Mouse (Mus musculus) thymus, postnatal 25 days (tissue): Measurements from ENCODE around the gene Isg20l2.
"Not testable (repeated sequence)": the region's sequence is repeated elsewhere in the genome, so short reads cannot be mapped to it uniquely, and the experiment has no call there.

Source experiments
- DNase-seq: peaks from one replicate; pipeline ENCODE4 v3.0.0; 2022

Gene Isg20l2

DNA sequence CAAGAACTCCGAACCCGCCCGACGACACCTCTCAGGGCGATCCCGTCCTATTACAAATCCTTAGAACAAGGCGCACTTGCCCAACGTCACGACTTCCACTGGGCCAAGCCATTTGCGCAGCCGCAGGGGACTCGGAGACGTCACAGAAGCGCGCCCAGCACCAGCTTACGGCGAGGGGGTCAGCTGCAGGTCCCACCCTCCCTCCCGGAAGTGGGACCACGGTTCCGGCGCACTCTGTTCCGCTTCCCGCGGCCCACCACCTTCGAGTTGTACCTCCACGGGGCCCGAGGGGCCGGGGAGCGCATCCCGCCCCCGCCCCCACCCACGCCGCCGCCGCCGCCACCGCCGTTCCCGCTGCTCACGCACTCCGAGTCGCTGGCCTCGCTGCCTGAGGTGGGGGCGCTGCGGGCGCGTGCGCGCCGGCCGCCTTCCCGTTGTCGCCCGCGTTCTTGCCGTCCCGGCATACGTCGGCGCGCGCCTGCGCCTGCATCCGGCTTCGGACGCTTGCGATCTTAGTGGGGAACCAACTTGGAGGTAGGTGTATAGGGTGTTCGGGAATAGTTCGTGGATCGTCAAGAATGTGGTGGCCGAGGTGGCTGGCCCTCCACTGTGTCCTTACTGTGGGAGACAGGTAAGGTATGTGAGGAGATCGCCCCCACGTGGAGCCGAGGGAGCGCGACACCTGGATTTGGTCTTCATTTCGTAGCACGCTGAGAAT lies at the start of gene Isg20l2, which contains the start of gene Rrnad1:
Gene Isg20l2 (plus strand): TSS at position 237 of the 718 bp plus-strand sequence.
Gene Rrnad1 (minus strand): TSS at position 640 of the 718 bp plus-strand sequence.
- DNase-seq: peak; percentile 96

DNA sequence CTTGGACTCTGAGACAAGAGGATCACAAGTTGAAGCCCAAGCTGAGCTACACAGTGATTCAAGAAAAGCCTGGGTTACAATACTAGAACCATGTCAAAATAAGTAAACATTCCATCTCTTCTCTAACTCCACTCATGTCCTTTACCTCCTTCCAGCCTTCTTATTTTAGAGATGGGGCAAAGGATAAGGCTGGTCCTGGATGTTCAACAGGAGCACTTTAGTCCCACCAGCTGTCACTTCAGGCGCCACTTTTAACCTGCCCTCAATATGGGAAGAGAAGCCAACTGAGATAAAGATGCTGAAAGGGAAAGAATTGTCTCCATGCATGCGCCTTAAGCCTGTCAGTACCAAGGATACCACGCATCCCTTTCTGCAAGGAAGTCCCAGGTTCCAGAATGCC lies 45.8 kb upstream of the Isg20l2 start:
- no peak for DNase-seq

DNA sequence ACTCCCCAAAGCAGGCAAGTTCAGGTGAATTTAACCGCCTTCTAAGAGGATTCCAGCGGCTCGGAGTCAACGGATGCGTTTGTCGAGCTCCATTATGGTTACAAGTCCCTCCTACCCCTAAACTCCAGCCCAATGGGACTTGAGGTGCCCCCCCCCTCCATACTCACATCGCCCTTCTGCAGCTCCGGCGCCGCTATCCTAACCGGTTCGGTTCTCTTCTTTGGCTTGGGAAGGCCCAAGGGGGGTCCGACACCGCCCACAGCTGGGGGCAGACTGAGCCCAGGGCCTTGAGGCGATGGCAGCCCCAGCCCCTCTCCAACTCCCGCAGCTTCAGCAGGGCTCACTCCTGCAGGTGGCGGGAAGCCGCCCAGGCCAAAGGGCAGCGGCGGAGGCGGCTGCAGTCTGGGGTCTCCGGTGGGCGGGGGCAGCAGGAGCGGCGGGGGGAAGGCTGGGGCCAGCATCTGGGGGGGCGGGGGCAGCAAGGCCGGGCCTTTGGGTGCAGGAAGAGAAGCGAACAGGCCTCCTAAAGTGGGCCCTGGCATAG lies 45.3 kb upstream of the Isg20l2 start:
- DNase-seq: no peak

DNA sequence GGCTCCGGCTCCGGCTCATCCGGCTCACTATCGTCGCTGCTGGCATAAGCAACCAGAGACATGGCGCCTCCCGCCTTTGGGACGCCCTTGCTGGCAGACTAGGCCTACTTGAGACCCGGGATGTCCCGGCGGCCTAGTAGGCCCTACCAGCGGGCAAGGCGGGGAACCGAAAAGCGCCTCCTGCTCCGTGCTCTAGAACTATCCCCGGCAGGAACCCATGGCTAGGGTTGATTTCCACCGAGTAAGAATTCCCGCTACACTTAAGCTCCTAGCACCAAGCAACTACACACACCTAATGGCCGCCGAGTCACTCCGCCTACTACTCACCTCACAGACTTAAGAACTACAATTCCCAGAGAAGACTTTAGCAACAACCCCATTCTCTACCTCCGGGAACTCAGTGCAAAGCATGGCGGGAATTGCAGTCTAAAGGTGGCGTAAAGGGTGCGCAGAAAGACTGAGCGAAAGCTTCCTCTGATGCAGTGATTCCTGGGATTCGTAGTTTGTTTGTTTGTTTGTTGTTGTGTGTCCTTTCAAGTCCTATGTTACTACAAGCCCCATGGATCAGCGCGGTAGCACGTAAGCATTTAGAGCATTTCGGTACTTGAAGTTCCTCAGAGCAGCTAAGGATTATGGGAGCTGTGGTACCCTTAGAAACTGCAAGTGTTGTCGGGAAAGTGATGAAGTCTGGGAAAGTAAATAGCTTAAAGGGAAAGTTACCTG lies 44.7 kb upstream of the Isg20l2 start, which contains the start of gene Prcc:
Gene Prcc (minus strand): TSS at position 328 of the 723 bp plus-strand sequence.
- DNase-seq: peak; percentile 89

DNA sequence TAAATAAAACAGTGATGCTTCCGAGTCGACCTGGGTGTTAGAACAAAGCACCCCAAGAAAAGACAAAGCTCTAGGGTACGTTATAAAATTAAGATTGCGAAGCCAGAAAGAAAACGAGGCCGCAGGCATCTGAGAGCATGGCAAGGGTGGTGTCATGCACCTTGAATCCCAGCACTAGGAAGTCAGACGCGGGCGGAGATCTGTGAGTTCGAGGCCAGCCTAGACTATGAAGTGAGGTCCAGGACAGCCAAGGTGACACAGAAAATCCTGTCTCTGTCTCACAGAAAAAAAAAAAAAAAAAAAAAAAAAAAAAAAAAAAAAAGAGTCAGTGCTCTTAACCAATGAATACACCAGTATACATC lies 44.1 kb upstream of the Isg20l2 start:
- DNase-seq: no peak

DNA sequence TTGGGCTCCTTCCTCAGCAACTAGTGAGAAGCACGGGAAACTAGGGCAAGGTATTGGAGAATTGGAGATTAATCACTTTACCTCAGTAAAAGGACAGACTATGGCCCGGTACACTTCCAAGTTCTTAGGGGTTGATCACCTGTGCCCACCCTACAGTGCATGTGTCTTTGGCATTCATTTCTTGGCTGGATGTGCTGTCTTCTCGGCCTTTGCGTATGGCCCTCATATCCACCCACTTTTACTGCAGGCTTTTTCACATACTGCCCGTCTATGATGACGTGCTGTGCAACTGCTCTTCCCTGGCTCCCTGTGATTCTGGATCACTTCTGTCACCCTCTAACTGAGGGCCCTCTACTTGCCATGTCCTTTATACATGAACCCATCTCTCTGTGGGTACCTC lies 43.7 kb upstream of the Isg20l2 start:
- no peak for DNase-seq

DNA sequence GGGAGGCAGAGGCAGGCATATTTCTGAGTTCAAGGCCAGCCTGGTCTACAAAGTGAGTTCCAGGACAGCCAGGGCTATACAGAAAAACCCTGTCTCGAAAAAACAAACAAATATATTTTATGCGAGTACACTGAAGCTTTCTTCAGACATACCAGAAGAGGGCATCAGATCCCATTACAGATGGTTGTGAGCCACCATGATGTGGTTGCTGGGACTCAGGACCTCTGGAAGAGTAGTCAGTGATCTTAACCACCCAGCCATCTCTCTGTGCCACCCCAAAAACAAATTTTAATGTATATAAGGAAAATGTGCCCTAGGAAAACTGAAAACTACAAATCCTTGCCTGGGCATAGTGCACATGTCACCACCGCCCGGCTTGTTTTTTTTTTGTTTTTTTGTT lies 42.7 kb upstream of the Isg20l2 start:
- not testable (repeated sequence) for DNase-seq

DNA sequence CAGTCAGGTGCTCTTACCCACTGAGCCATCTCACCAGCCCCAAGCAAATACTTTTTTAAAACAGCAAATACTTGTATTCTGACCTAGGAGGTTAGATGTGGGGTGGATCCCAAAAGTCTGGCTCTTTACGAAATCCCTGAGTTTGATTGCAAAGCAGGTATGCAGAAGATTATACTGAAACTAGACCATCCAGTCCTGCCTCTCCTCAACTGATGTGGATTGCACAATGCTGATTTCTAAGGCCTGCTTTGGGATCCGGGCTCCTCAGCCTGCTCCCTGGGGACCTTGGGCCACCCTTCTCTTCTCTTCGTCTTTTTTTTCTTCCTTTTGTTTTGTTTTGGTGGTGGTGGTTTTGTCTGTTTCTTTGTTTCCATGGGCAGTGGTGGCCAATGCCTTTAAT lies 38.6 kb upstream of the Isg20l2 start:
- no peak for DNase-seq

DNA sequence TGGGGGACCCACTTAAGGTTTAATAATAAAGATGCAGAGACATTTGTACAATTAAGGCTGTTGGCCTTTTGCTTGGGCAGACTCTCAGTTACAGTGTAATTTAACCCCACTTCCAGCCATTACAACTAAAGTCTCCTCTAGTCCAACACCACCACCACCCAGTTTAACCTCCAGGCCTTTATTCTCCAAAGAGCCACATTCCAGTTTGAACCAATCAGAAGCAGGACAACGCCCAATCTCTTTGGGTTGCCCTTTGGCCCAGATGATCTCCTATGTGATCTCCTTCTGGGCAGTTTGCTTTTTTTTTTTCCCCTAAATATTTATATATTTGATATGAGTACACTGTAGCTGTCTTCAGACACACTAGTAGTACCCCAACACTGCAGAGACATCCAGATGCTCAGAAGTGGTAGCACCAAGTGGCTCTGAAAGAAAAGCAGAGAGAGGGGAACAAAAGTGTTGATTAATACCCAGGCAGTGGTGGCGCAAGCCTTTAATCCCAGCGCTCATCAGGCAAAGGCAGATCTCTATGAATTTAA lies 36.7 kb upstream of the Isg20l2 start:
- DNase-seq: no peak

DNA sequence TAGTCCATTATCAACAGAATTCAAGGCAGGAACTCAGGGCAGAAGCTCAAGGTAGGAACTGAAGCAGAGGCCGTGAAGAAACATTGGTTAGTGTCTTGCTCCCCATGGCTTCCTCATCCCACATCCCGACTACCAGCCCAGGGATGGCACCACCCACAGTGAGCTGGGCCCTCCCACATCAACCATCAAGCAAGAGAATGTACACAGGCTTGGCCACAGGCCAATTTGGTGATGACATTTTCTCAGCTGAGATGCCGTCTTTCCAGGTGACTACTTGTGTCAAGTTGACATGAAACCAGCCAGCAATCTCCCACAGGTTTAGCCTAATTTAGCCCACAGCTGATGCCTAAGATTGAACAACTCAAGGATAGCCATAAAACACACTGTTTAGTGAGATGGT lies 30.8 kb upstream of the Isg20l2 start:
- no peak for DNase-seq

DNA sequence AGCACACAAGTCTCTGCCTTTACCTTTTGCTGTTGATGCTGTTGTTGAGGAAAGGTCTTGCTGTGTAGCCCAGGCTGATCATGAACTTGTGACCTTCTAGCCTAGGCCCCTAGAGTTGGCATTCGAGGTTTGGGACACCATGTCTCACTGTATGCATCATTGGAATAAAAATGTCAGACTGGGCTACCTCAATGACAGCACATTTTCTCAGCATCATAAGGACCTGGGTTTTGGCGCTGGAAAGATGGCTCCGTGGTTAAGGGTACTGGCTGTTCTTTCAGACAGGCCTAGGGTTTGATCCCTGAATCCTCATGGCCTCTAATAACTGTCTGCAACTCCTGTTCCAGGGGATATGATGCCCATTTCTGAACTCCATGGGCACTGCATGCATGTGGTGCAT lies 30.3 kb upstream of the Isg20l2 start:
- DNase-seq: no peak

DNA sequence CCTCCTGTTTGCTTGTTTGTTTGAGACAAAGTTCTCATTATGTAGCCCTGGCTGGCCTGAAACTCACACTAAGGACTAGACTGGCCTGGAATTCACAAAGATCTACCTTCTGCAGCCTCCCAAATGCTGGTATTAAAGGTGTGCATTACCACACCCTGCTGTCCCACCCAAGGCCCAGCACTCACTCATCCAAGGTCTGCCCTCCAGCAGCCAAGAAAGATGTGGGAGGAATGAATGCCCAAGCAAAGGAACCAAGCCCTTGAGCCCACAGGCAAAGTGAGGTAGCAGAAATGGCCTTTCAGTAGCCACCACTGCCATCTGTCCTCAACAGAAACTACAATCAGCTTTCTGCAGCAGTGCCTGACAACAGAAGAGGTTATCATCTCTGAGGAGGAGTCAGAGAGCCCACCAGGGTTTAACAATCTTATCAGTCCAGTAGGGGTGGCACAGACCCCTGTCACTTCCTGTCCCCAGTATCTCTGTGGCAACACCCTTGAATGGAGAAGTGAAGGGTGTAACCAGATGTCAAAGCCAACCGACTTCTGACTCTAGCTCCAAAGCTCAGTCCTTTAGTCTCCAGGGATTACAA lies 29.0 kb upstream of the Isg20l2 start:
- no peak for DNase-seq

DNA sequence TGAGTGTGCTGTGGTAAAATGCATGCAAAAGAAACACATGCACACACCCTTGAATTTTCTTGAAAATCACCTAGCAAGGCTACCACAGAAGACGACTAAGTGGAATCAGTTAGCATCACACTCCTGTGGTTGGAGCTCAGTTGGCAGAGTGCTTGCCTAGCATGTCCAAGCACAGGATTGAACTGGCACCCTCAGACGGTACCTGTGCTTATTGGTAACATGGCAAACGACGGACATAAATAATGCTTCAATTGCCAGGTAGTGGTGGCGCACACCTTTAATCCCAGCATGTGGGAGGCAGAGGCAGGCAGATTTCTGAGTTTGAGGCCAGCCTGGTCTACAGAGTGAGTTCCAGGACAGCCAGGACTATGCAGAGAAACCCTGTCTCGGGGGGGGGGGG lies 28.2 kb upstream of the Isg20l2 start:
- not testable (repeated sequence) for DNase-seq

DNA sequence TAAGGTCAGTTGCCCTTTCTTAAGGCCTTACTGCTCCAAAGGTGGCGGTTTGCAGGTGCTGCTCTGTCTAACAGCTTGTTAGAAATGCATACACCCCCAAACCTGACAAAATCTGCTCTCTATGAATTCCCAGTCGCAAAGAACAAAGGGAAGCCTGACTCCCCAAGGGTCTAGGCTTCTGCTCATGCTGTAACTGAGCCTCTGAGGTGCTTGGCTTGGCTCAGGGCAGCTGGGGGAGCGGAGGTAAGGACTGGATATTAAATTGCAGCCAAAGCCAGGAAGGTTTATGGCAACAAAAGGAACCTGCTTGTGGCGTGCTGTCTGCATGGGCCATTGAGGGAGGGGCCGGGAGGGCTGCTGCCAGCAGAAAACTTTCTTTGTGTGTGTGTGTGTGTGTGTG lies 26.3 kb upstream of the Isg20l2 start:
- DNase-seq: no peak

DNA sequence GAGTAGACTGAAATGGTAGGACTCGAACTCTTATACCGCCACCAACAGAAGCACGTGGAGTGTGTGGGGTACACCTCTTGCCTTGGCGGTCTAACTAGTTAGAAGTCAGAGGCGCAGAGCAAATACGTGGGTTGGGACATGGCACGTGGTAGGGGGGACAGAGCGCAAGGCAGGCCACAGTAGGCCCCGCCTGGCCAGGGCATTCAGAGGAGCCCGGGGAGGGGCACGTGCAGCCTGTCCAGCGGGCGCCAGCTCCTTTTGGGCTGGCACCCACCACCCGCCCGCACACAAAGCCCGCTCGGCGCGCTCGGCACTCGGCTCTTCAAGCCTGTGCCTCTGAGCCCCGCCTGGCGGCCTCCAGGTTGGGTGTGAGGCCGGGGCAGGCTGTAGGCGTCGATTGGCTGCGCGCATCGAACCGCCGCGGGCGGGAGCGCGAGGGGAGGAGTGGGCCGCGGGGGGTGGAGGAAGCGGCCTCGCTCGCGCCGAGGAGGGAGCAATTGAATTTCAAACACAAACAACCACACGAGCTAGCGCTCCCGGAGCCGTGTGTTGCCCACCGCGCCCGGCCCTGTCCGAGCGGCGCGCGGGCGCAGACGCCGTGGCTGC lies 24.1 kb upstream of the Isg20l2 start, which contains the start of gene Hdgf:
Gene Hdgf (plus strand): TSS at position 442 of the 606 bp plus-strand sequence.
- peak; percentile 95 for DNase-seq

DNA sequence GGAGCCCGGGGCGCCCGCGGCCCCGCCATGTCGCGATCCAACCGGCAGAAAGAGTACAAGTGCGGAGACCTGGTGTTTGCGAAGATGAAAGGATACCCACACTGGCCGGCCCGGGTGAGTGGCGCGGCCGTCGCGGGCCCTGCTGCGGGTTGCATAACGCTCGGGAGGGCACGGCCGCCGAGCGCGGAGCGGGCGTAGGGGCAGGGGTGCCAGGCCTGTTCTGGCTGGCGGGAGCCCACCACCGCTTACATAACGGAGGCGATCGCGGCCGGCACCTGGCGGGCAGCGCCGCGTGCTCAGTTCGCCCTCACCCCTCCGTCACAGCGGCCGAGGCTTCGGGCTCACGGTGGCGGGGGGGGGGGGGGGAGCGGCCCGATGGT lies 23.5 kb upstream of the Isg20l2 start:
- no peak for DNase-seq

DNA sequence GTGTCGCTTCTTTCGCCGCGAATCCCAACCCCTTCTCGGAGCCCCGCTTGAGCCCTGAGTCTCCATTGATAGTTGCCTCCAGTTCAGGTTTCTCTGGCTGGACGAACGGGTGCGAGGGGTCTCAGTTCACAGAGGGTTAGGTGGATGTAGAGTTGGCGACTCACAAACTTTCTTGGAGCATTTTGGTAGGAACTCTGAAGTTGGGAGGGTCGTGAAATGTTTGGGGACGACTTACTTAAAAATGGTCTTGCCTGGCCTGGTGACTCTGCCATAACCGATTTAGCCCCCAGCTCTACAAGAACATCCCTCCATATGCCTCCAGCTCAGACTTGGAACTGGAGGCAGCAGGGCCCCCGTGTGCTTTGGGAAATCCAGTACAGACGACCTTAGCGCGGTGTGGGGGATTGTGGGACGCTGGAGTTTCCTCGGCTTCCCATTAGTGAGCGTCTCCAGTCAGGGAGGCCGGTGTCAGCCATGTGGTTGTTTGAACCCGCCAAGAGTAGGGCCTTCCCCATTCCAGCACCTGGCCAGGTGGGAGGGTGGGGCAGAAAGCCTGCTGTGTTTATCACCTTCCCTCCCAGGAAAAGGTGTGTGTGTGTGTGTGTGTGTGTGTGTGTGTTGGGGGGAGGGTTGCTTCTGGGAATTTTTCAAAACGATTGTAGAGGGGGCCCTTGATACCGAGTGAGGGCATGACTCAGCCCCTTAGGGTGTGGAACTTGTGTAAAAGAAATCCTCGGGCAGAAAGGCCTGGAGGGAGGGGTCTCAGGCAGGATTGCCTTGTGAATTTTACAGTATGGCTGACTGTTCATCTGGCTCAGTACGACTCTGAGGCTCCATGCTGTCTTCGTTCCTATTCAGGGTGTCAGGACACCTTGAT lies 22.9 kb upstream of the Isg20l2 start:
- peak; percentile 35 for DNase-seq

DNA sequence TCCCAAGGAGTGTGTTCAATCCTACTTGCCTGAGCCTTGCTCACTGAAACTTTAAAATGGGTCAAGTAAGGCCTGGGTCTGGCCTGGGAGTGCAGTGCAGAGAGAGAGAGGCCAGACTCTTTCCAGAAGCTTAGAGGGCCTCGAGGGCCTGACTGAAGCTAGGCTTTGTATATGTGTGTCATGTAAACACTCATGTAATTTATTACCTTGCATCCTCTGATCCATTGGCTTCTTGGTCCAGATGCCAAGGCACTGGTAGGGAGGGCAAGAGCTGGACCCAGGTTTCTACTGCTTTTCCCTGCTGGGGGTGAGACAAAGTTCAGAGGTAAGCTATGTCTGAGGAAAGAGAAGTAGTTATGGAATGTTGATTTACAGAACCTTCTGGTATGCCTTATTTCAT lies 22.2 kb upstream of the Isg20l2 start:
- no peak for DNase-seq

DNA sequence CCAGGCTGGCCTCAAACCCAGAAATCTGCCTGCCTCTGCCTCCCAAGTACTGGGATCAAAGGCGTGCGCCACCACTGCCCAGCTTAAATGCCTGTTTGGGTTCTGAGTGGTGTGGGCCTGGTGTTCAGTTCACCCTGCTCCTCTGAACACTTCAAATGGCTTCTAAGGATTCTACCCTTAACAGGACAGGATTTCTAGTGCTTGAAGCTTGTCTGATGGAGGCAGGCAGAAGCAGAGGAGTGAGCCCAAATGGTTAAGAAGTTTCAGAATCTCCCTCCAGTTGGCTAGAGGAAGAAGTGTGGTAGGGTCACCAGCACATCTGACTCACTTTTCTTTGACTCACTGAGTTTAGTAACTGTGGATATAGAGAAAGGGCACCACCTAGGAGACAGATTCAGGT lies 20.7 kb upstream of the Isg20l2 start:
- DNase-seq: no peak

DNA sequence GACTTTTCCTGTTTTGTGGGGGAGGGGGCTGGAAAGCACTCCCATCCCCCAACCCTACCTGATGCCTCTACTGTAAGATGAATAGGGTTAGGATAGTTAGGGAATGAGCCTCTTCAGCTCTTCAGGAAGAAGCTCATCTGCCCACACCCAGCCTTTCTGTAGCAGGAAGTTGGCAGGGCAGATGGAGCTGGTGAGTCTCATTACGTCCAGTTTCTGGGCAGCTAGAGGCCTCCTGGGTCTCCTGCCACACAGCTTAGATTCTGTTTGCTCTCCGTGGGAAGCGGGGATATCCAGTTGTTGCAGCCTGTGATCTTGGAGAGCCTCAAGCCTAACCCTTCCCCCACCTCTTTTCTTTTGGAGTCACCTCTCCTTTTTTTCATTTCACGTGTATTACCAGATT lies 20.2 kb upstream of the Isg20l2 start:
- DNase-seq: no peak

DNA sequence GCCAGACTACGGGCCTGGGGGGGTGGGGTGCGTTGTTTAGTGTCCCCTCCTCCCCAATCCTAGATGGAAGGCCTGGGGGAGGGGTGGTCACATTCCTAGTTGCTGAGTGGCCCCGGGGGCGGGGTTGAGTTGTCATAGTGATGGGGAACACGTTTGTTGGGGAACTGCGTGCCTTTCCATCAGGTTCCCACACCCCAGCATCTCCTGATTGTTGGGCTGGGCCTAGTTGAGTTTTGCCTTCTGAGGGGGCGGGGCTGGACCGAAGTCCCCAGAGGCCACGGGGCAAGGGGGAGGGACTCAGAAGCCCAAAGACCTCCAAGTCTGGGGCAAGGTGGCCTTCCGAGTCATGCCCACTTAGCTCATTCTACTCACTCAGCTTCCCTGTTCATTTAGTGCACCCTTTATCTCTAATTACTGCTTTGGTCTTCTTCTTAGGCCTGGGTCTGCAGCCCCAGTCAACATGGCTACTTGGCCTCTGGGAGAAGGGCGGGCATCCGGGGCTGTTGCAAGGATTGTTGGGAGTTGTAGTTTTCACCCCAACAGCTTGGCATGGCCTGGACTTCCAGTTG lies 19.5 kb upstream of the Isg20l2 start:
- DNase-seq: peak; percentile 23

DNA sequence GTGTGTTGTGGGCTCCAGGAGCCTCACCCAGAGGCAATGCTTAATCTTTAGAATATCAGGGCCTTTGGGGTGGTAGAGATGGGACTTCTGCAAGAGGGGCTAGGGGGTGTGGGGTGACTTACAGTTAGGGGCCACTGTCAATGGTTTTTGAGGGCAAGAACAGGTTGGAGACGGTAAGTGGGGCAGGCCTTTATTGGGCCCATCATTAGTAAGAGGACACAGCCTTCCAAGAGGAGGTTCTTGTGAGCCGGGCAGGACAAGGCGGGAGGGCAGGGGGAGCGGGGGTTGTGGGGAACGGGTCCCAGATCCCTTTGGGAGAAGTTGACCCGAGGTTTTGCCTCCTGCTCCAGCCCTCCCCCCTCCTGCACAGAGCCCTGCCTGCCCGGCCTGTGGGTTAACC lies 16.6 kb upstream of the Isg20l2 start:
- no peak for DNase-seq
